Mouse (Mus musculus): Measurements from ENCODE around the gene Iltifb. TPM values are rescaled to one million over a fixed set of nuclear protein-coding genes. Genes with fewer than 3 reads are reported as not detected.

Iltifb gene
- total RNA-seq, 2 experiments from 2014 or later: not detected

Other genes starting within 250 kb of the Iltifb start
- 1 to 10 TPM; 1.7 to 2.6 TPM for gene Mdm1, start 153.2 kb downstream of the Iltifb start, total RNA-seq (2021)
- not detected for gene Il22, start 90.1 kb downstream of the Iltifb start, total RNA-seq (2021)
- gene Gm32717, start 54.3 kb downstream of the Iltifb start, total RNA-seq (2021): under 1 TPM; 0.54 to 0.59 TPM
- gene Gm32802, start 36.4 kb downstream of the Iltifb start, total RNA-seq (2021): under 1 TPM; 0.54 to 0.59 TPM
- not detected for gene Gm9040, start 31.9 kb upstream of the Iltifb start, total RNA-seq (2021)
- not detected for gene Gm9044, start 37.4 kb upstream of the Iltifb start, total RNA-seq (2021)
- gene Gm9045, start 42.8 kb upstream of the Iltifb start, total RNA-seq (2021): not detected
- gene Gm9046, start 48.2 kb upstream of the Iltifb start, total RNA-seq (2021): not detected
- not detected for gene Gm9048, start 53.6 kb upstream of the Iltifb start, total RNA-seq (2021)
- not detected for gene Gm9049, start 59.1 kb upstream of the Iltifb start, total RNA-seq (2021)
- gene Ifng, start 146.0 kb upstream of the Iltifb start, total RNA-seq (2021): not detected

Data from gastrocnemius, adult 2 months (tissue).